Mouse (Mus musculus): ENCODE results near the gene Pex13.
A peak's percentile ranks its signal among the peaks of the same experiment; 100 is the strongest.

Pex13 gene

DNA sequence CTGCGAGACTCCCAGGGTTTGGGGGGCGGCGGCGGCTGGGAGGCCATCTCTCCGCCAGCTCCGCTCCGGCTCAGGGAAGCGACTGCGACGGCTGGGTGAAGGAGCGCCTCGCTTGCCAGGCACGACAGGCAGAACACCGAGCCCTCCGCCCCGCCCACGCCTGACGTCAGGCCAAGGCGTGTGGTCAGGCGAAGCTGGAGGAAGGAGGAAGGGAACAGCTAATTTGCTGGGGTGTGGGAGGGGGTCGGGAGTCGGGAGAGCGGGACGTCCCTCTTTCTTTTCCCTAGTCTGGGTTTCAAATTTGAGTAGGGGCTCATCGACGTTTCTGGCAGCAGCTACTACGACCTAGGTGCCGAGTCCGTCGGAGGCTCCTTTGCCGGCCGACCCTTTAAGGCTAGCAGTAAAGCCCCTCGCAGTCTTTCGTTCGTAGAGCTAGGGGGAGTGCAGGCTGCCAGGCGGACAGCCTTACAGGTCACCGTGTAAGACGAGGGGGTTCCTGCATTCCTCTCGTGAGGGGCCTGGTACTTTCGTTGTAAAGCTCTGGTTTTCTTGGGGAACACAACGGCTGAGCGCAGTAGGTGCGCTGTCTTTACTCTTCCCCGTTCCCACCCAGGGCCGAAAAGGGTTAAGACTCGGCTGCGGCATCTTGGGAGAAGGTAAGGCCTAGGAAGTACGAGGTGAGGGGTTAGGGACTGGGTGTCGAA, at the start of gene Pex13:
Pex13 (minus strand) TSS at position 162 of the 704 bp plus-strand sequence.
- peak; percentile 95 for ATAC-seq (ENCODE audit: insufficient number of reproducible peaks, low FRiP score, low TSS enrichment)

DNA sequence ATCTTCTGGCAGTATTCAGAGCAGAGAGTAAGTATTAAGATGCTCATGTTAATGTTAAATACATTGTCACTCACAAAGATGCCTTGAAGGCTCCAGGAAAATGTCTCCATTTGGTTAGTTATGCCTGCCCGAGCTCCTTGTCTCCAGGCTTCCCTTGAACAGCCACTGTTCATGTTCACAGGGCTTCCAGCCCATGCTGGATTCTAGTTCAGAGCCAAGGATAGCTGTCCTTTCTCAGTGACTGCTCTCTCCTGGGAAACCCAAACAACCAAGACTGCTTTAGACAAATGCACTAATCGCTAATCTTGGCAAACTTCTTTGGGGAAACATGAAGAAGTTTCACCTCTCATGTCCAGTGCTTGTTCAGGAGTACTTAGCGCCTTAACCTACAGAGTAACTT, 46.5 kb upstream of the Pex13 start:
- no peak for ATAC-seq (ENCODE audit: insufficient number of reproducible peaks, low FRiP score, low TSS enrichment)

DNA sequence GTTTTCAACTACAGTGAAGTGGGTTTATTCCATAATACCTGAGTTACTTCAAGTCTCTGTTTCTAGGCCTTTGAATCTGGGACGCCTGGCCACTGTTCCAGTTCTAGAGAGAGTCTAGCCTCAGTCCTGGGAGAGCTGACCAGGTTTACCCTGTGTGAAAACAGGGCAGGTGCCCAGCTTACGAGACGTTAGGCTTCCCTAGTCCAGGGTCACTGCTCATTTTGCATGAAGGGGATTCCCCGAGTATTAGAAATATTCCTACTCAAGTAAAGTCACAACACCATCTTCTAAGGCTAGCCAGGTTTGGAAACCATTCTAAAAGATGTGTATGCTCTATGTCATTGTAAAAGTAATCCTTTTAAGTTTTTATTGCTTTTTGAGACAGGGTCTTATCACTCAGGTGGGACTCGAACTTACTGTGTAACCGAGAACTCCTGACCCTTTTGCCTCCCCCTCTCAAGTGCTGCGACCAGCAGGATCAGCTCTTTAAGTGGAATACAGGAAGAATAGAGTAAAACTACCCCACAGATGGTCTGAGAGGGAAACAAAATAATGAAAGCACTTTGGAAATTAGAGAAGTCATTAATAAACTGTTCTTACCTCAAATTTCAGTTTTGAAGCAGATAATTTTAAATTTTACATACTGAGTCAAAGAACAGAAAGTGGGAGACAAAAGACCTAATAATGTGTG, 39.0 kb upstream of the Pex13 start:
- no peak for ATAC-seq (ENCODE audit: insufficient number of reproducible peaks, low FRiP score, low TSS enrichment)

DNA sequence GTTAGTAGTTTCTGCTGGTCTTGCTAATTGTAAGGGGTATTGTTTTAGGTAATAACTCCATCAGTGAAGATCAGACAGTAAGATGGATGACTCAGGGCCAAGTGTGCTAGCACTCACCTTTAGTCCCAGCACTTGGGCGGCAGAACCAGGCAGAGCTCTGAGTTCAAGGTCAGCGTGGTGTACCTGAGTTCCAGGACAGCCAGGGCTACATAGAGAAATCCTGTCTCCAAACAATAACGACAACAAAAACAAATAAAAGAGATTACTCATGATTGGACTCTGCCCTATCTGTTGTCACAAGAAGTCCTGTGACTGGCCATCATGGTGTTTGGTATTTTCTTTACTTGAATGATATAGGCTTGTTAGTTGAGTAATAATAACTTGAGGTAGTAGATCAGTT, 36.1 kb upstream of the Pex13 start:
- ATAC-seq (ENCODE audit: insufficient number of reproducible peaks, low FRiP score, low TSS enrichment) = no peak

DNA sequence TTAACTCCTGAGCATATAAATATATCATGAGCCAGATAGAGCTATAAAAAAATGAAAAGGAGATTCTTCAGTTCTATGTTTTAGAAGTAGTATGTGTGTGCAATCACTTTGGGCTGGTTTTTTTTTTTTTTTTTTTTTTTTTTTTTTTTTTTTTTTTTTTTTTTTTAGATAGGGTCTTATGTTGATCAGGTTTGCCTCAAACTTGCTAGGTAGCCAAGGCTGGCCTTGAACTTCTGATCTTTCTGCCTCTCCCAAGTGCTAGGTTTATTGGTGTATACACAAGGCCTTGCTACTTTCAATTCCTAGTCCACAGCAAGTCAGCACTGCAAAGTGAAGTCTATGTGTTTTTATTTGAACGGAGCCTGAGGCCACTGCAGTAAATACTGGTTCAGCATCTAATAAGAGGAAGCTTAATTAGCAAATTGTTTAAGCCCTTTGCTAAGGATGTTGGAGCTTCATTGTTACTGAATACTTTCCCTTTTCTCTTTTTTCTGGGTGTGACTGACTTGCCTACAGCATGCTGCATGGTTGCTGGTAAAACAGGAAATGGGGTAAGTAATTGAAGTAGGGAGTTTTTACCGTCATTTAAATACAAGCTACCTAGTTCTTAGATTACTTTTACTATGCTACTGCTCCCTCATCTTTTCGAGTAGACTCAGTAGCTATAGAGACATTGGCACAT, 33.8 kb upstream of the Pex13 start:
- ATAC-seq (ENCODE audit: insufficient number of reproducible peaks, low FRiP score, low TSS enrichment) = no peak

DNA sequence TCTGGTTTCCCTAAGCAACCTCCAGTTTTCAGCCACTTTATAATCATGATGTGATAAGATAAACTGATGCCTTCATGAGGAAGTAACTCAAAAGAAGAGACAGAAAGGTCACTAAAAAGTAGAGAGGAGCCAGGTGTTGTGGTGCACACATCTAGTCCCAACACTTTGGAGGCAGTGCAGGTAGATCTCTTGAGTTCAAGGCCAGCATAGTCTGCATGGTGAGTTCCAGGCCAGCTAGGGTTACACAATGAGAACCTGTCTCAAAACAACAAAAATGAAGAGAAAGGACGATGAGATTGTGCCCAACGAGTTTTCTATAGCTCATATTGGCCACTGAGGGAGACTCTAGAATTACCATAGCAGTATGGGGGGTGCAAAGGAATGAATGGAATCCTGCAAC, 32.8 kb upstream of the Pex13 start:
- no peak for ATAC-seq (ENCODE audit: insufficient number of reproducible peaks, low FRiP score, low TSS enrichment)

DNA sequence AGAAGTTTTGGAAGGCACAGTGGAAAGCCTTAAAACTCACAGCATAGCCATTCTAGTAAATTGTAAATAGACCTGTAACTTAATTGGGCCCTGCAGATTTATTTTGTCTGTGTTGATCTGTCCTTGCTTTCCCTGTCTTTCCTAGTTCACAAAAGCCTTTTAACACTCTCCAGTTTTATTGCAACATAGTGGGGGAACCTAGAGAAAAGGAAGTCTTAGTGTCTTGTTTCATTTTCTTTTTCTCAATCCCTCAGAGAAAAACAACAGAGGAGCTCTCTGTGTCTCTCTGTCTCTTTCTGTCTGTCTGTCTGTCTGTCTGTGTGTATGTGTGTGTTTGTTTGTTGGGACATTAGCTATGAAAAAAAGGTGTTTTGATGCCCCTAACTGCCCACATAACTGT, 30.1 kb upstream of the Pex13 start:
- ATAC-seq (ENCODE audit: insufficient number of reproducible peaks, low FRiP score, low TSS enrichment) = no peak

DNA sequence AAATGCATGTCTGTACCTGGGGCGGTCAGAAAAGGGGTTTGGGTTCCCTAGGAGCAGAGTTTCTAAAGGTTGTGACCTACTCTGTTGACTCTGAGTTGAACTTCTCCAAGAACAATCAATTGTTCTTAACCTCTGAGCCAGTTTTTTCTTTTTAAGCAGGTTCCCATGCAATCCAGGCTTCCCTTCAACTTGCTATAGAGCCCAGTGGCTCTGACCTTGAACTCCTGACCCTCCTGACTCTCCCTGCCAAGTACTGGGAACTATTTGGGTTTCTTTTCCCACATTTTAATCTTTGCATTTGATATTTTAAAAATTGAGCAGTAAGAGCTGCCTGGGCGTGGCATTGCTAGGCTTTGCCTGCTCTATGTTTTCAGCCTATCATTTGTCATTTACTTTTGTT, 27.5 kb upstream of the Pex13 start:
- no peak for ATAC-seq (ENCODE audit: insufficient number of reproducible peaks, low FRiP score, low TSS enrichment)

DNA sequence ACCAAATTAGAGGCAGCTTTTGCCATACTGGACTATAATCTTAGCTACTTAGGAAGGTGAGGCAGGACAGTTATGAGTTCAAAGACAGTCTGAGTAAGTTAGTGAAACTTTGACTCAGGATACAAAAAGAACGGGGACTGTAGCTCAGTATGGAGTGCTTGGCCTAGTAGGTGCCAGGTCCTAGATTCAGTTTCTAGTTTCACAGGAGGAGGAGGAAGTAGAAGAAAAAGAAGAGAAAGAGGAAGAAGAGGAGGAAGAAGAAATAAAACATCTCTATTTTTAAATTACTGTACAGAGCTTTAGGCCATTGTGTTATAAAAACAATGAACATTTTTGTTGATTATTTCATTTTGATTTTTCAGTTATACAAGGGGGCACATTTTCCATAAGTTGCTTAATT, 22.3 kb upstream of the Pex13 start:
- ATAC-seq (ENCODE audit: insufficient number of reproducible peaks, low FRiP score, low TSS enrichment) = no peak

DNA sequence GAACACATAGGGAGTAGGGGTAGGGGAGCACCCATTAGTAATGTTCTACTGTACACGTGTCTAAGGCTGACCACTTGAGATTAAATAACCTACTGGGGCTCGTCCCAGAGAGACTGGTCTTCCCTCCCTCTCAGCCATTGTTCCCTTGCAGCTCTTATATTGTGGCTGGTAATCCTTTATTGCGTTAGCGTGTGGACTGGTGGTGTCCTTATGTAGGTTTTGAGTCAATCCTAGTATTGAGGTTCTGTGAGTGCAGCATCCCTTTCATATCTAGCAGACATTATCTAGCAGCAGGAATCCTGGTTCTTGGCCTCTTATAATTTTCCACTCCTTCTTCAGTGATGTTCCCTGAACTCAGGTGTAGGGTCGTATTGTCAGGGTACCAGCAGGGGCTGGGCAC, 20.9 kb upstream of the Pex13 start:
- ATAC-seq (ENCODE audit: insufficient number of reproducible peaks, low FRiP score, low TSS enrichment) = no peak

DNA sequence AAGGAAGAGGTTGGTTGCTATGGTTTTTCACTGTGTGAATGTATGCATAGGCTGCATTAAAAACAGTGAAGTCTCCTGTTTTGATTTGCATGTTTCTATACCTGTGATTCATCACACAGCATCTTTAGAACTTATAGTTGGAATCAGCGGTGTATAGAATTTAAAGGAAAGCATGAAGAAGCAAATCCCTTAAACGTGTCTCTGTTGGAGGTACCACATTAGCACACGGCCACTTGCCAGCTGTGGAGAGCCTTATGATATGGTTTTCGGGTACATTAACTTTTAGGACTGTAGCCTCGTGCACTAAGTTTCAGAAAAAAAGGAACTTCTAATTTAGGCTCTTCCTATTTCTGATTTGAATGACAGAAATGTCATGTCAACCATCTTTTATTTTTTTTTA, 16.8 kb upstream of the Pex13 start:
- no peak for ATAC-seq (ENCODE audit: insufficient number of reproducible peaks, low FRiP score, low TSS enrichment)

DNA sequence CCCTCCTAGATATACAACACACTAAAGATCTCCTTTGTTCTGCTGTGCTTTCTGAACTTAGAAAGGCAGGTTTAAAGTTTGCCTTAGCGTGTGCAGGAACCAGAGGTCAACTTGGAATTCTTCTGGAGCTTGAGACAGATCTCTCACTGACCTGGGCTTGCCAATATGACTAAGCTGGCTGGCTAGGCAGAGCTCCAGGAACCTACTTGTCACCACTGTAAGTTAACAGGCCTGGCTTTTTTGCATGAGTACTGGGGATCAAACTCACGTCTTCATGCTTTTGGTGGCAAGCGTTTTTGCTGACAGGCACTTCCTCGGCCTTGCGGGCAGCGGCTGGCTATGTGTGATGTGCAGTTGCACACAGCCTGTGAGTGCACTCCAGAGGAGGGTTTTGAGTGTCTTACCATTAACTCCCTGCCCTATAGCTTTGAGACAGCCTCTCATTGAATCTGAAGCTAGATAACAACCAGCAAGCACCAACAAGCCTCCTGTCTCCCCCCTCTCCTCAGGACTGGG, 14.7 kb upstream of the Pex13 start:
- no peak for ATAC-seq (ENCODE audit: insufficient number of reproducible peaks, low FRiP score, low TSS enrichment)

DNA sequence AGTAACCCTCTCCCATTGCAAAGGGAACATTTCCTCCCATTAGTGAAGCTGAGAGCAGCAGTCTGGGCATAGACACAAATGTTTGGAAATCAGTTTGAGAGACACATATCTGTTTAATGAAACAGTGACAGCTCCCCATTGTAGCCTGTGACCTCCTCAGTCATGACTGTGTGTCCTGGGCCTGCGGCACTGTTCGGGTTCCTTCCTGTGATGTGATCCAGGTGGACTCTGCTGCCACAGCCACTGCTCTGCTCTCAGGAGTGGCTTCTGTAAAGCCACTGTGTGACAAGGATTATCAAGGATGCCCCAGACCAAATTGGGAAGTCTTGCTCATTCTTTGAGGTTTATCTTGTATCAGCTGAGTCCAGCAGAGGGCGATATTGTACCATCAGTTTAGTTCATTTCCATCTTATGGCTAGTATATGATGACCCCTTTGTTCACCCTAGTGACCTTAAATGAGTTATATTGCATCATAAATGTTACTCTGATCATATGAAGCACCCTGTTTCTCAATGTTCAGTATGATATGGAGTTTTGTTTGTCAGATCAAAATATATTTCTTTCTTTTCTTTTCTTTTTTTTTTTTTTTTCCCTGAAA, 13.4 kb upstream of the Pex13 start:
- peak; percentile 56 for ATAC-seq (ENCODE audit: insufficient number of reproducible peaks, low FRiP score, low TSS enrichment)

DNA sequence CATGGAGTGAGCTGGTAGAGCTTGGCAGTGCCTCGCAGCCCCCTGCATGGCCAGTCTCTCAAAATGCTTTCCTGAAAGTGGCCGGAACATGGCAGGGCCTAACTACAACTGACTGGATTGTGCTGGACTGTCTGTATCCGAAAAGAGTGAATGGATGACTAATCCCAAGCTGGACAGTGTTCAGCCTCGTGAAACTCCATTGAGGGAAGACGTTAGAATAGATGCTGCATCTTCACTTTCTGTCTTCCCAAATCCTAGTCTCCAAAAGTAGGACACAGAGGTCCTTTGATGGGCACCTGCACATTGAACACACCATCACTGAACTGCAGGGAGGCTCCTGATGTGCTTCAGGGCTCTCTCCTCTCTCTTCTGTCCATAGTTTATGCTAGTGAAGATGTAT, 10.3 kb upstream of the Pex13 start:
- no peak for ATAC-seq (ENCODE audit: insufficient number of reproducible peaks, low FRiP score, low TSS enrichment)

DNA sequence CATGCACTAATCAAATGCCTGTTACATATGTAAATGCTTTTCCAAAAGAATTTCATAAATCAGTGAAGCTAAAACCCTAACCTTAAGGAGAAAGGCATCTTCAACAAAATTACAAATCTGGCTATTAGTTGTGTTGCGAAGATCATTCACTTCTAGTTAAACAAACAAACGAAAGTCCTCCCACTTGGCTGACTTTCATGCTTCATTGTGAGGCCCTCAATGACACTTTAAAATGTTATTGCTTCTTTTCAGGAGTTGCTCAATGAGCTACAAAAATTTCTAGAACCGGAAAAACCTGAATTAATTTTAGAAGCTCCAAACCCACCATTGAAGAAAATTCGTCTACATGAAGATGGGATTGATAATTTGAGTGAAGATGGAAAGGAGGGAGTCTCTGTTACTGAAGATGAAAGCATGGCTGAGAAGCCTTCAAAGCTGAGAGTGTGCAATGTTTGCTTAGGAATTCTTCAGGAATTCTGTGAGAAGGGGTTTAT, 6.5 kb upstream of the Pex13 start:
- no peak for ATAC-seq (ENCODE audit: insufficient number of reproducible peaks, low FRiP score, low TSS enrichment)

DNA sequence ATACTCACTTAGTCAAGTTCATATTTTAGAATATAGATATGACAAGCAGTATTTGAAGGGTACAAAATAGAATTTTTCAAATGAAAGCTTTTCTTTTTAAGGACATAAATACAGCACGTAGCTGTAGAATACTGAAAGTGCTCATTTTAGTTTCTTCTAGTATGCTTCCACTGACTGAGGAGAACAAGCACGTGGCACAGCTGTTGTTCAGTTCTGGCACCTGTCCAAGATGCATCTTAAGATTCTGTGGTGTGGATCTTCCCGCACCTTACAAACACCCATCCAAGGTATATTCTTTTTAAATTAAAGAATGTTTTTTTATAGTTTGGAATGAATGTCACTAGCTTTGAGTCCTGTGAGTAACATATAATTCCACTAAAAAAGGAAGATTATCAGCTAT, 1.4 kb upstream of the Pex13 start:
- ATAC-seq (ENCODE audit: insufficient number of reproducible peaks, low FRiP score, low TSS enrichment) = no peak

DNA sequence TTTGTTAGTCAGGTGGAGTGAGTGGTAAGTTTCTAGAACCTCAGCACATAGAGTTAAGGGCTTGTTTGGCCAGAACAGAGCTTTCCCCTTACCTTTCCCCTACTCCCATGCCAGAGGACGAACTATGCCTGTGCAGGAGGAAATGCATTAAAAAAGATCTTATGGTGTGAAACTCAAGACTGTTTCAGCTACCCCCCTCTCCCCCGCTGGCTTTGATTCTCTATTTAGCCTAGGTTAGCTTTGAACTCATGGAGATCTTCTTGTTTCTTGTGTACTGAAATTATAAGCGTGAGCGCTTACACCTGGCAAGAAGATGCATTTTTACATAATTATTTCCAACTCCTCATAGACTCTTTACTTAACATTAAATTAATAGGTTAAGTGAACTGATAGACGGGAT, 767 bp upstream of the Pex13 start:
- 0 out of 2 replicates have a peak, but pooled peaks have one; percentile 1 for ATAC-seq (ENCODE audit: insufficient number of reproducible peaks, low FRiP score, low TSS enrichment)

DNA sequence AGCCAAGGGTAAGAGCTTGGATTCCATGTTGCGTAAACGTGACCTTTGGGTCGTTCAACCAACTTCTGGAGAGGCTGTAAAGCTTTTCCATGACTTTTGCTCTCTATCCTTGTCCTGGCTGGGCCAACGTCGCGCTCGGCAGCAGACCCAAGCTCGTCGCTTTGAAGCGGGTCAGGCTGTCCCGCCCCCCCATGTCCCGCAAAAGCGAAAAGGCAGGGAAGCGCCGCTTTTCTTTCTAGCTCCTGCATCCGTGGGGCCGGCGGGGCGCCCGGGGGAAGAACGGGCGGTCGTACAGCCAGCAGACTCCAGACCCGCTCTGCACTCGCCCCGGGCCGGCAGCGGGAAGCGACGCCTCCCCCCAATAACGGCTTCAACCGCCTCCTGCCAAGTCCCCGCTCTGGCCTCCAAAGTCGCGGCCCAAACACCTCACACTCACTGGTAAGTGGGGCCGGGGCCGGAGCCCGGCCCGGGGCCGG, 410 bp downstream of the Pex13 start, which contains the start of gene Pus10:
Pus10 (plus strand) TSS at position 364 of the 476 bp plus-strand sequence.
- peak; percentile 42 for ATAC-seq (ENCODE audit: insufficient number of reproducible peaks, low FRiP score, low TSS enrichment)

DNA sequence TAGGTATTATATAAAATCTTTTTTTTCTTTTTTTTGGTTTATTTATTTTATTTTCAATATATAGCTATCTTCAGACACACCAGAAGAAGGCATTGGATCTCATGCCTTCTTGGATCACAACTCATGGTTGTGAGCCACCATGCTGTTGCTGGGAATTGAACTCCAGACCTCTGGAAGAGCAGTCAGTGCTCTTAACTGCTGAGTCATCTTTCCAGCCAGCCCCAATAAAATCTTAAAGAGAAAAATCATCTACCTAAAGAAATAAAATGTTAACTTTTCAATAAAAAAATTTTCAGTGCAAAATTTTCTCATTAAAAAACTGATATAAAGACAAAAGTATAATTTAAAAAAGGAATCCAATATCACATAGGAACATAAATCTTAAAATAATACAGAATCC, 1.5 kb downstream of the Pex13 start:
- ATAC-seq (ENCODE audit: insufficient number of reproducible peaks, low FRiP score, low TSS enrichment) = no peak

DNA sequence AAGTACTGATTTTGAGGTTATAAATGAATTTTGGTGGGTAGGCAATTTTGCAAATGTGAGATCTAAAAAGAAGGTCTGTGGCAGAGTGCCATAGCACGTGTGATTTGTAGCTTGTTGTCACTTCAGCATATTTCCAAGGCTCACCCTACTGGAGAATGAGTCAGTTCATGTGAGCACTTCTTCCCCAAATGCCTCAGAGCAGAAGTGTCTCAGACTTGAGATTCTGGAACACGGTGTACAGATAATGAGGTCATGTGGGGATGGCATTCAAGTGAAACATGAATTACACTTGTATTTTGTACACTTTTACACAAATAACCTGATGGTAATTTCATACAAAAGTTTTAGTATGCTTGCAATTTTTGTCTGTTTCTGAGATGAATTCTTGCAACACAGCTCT, 8.0 kb downstream of the Pex13 start:
- ATAC-seq (ENCODE audit: insufficient number of reproducible peaks, low FRiP score, low TSS enrichment) = no peak

DNA sequence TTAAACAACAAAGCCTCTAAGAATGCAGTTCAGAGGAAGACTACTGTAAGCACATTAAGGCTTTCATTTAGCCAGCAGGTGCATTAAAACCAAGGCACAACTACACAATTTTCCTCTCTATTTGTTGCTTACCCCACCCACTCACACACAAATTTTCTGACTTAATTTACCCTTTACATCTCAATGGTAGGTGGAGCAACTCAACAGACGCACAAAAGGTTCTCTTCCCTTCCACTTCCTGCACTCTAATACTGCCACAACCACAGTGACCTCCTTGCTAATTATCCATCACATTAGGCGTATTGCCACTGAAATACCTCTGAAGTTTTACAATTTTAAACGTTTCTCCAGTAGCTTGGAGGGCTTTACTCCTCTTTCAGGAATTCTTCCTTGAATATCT, 12.1 kb downstream of the Pex13 start:
- no peak for ATAC-seq (ENCODE audit: insufficient number of reproducible peaks, low FRiP score, low TSS enrichment)

All from cerebellum, adult (tissue).